11 mouse cellular contexts compared by ENCODE assay signal in the genomic region with DNA sequence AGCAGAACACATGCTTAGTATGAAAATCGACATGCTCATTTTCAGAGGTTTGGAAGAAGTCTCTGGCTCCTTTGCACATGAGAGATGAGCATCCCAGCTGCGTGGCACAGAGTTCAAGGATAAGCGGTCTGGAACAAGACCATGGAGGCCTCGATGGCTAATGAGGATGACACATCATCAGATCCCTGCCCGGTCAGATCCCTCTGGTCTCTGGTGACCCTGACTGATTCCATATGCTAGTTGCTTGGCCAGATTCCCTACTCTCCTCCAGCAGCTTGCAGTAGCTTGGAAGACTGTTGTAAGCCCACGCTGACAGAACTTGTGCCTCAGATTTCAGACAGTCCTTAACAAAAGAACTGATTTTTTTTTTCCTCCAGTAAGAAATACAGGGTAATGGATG. TPM values are rescaled to one million over a fixed set of nuclear protein-coding genes. Genes with fewer than 3 reads are reported as not detected.
DNase-seq lines count a peak whose midpoint lies in the region; ATAC-seq and TF ChIP-seq lines count a peak whose summit lies in the region.
"Had no signal": no experiment of that assay in that cellular context is flagged by ENCODE, and none has a peak within 500 bp of the region (broad histone marks: within the 10 kb centered on the region; RNA-seq: fewer than 3 reads in every experiment).

No protein-coding gene starts in this region.

- H3K36me3 ChIP-seq in lung, embryonic 14.5 days (ENCODE audit: insufficient read depth) = no peaks in the 10 kb centered on the region
- H3K36me3 ChIP-seq in midbrain, embryonic 11.5 days (ENCODE audit: control insufficient read depth, insufficient read depth, low read length) = no peaks in the 10 kb centered on the region

- ATAC-seq in lung, embryonic 14.5 days (ENCODE audit: insufficient read depth) = peak; percentile 99
- ATAC-seq in megakaryocyte, adult 5-6 weeks (ENCODE audit: poor library complexity, severe bottlenecking) = no peak
- no peak for ATAC-seq in midbrain, embryonic 11.5 days (ENCODE audit: low FRiP score)

- 33% methylated on average over 6 of the region's 6 CpGs for whole genome bisulfite sequencing in lung, embryonic 14.5 days
- WGBS in midbrain, embryonic 11.5 days = 88% methylated on average over 6 of the region's 6 CpGs

- no peaks in the 10 kb centered on the region for H3K27me3 ChIP-seq in lung, embryonic 14.5 days (ENCODE audit: insufficient read depth, low read length)
- no peaks in the 10 kb centered on the region for H3K27me3 ChIP-seq in midbrain, embryonic 11.5 days (ENCODE audit: control insufficient read depth, insufficient read depth, low read length)

- H3K9ac ChIP-seq in lung, embryonic 14.5 days = no peak overlapping the region
- H3K9ac ChIP-seq in midbrain, embryonic 11.5 days (ENCODE audit: low read length) = no peak overlapping the region

- no peak for TF ChIP-seq CTCF in lung, embryonic 14.5 days (IDR thresholded peaks at IDR 0.05; ENCODE audit: low read depth)

- DNase-seq in heart, adult 9 months (ENCODE audit: low spot score in 2 of 2) = peak; percentile 28 to 52
- no peak for DNase-seq in heart, postnatal 36 days
- DNase-seq in Muller cell, postnatal 12 days (ENCODE audit: inconsistent ontology term) = peak; percentile 42
- peak; percentile 18 for DNase-seq in cerebellum, adult 9-11 months
- DNase-seq in lung, embryonic 14.5 days = peak; percentile 97
- DNase-seq in spleen, postnatal 4 days (ENCODE audit: low spot score in 2 of 2) = no peak
- no peak for DNase-seq in midbrain, embryonic 11.5 days (ENCODE audit: low spot score, missing footprints)

- no peaks in the 10 kb centered on the region for H3K9me3 ChIP-seq in lung, embryonic 14.5 days (ENCODE audit: low read depth, low read length)
- no peaks in the 10 kb centered on the region for H3K9me3 ChIP-seq in midbrain, embryonic 11.5 days (ENCODE audit: control insufficient read depth, low read length)

- no peaks in the 10 kb centered on the region for H3K4me1 ChIP-seq in lung, embryonic 14.5 days (ENCODE audit: insufficient read depth)
- H3K4me1 ChIP-seq in midbrain, embryonic 11.5 days (ENCODE audit: control insufficient read depth, insufficient read depth, low read length) = no peaks in the 10 kb centered on the region

- H3K27ac ChIP-seq in lung, embryonic 14.5 days (ENCODE audit: low read depth) = peak overlapping the region; percentile 90
- H3K27ac ChIP-seq in midbrain, embryonic 11.5 days (ENCODE audit: low read depth, low read length) = no peak overlapping the region
- H3K27ac ChIP-seq: left cerebral cortex, adult 2 months had no signal

- intact Hi-C loops in heart, postnatal 36 days (cut with DNase I) = no loop called here

- no peak overlapping the region for H3K4me3 ChIP-seq in lung, embryonic 14.5 days (ENCODE audit: low read depth, low read length)
- no peak overlapping the region for H3K4me3 ChIP-seq in midbrain, embryonic 11.5 days (ENCODE audit: low read depth, low read length)
- H3K4me3 ChIP-seq: erythroblast, embryonic 14.5 days; left cerebral cortex, adult 2 months had no signal

- no peak overlapping the region for H3K4me2 ChIP-seq in lung, embryonic 14.5 days
- H3K4me2 ChIP-seq in midbrain, embryonic 11.5 days = no peak overlapping the region

RNA-seq across cellular contexts. Expression of gene Fgg, which starts 26.7 kb away (rescaled TPM):
- total RNA-seq in heart, postnatal 36 days (2021) = not detected
- not detected in 2 replicates for polyA plus RNA-seq in lung, embryonic 14.5 days (2014; fragmentation: Nextera tagmentation; extraction: Ambion mirVana)
- total RNA-seq in megakaryocyte, adult 5-6 weeks (2015) = not detected in 2 replicates
- total RNA-seq in megakaryocyte, adult 5-6 weeks (2017) = not detected in 2 replicates
- not detected in 2 replicates for polyA plus RNA-seq in midbrain, embryonic 11.5 days (2014; fragmentation: Nextera tagmentation; extraction: Ambion mirVana)
- total RNA-seq: hematopoietic stem cell, adult 5-6 weeks; left cerebral cortex, adult 2 months had no signal
- polyA plus RNA-seq: erythroblast, embryonic 14.5 days had no signal

RNA-seq across cellular contexts. Expression of gene Fga, which starts 45.1 kb away (rescaled TPM):
- not detected for total RNA-seq in heart, postnatal 36 days (2021)
- 0.11 and 0.20 TPM in 2 replicates for polyA plus RNA-seq in lung, embryonic 14.5 days (2014; fragmentation: Nextera tagmentation; extraction: Ambion mirVana)
- not detected in 2 replicates for total RNA-seq in megakaryocyte, adult 5-6 weeks (2015)
- not detected in 2 replicates for total RNA-seq in megakaryocyte, adult 5-6 weeks (2017)
- polyA plus RNA-seq in midbrain, embryonic 11.5 days (2014; fragmentation: Nextera tagmentation; extraction: Ambion mirVana) = not detected in 2 replicates
- total RNA-seq: hematopoietic stem cell, adult 5-6 weeks; left cerebral cortex, adult 2 months had no signal

Comparison
In these comparisons a context has a peak if more than half of its experiments do, and no peak if none do; other contexts are left out.
1. DNase-seq: peak in heart, adult 9 months (2 of 2), Muller cell, postnatal 12 days (single experiment), cerebellum, adult 9-11 months (single experiment) and lung, embryonic 14.5 days (single experiment); none in heart, postnatal 36 days (0 of 2), spleen, postnatal 4 days (0 of 2) and midbrain, embryonic 11.5 days (single experiment).